Mouse (Mus musculus) embryo, embryonic 11.5 days (tissue): ENCODE data around the gene Ptcd1.
"Not testable (repeated sequence)": the region's sequence is repeated elsewhere in the genome, so short reads cannot be mapped to it uniquely, and the experiment has no call there.

ENCODE experiments used
- DNase-seq: peaks from one replicate; pipeline ENCODE4 v3.0.0-alpha.2; 2012; ENCODE audit warnings: low read depth, low spot score

Gene Ptcd1

GRCm38 (mm10) chr5:145164710-145165109 lies 2.2 kb downstream of the Ptcd1 start:
- DNase-seq = no peak

GRCm38 (mm10) chr5:145161361-145161760 lies 5.5 kb downstream of the Ptcd1 start:
- DNase-seq = no peak

GRCm38 (mm10) chr5:145152690-145153089 lies 14.2 kb downstream of the Ptcd1 start:
- no peak for DNase-seq

DNA sequence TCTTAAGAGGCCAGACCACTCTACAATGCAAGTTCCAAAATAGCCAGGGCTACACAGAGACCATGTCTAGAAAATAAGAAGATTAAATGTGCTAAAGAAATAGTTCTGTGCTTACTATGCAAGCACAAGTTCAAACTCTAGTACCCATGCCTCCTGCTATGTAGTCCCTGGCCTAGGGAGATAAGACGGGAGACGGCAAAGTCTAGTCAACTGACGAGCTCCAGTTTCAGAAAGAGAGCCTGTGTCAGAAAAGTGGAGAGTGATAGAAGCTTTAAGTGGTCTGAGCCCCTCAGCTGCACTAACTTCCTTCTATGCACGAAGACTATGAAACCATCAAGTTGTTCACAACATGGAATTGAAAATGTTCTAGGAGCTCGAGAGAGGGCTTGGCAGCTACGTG lies 17.6 kb downstream of the Ptcd1 start:
- DNase-seq = no peak

GRCm38 (mm10) chr5:145147748-145148147 lies 19.2 kb downstream of the Ptcd1 start:
- DNase-seq = no peak

DNA sequence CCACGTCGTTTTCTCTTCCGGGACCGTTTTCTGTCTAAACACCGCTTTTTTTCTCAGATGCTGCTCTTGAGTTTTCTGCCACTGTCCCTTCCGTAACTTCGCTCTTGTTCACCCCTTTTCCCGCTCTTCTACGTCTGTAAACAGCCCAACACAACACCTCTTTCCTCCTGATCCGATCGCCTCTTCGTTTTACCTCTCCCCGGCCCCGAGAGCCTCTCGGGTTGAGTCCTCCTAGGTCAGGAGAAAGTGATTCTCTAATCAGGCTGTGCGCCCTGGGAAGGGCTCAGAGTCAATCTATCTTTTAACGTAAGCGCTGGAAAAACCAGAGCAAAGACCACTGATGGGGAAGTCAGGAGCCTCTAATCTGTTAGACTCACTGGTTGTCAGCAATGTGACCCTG lies 26.3 kb downstream of the Ptcd1 start:
- no peak for DNase-seq

- peak; percentile 83 for DNase-seq
Measured at GRCm38 (mm10) chr5:145139571-145140519, 27.1 kb downstream of the Ptcd1 start, which contains the start of the genes Pdap1 and Bud31. Pdap1 (minus strand) TSS chr5:145140238. Bud31 (plus strand) TSS chr5:145140362.

- DNase-seq = no peak
Measured at GRCm38 (mm10) chr5:145138836-145139235, 28.1 kb downstream of the Ptcd1 start.

- not testable (repeated sequence) for DNase-seq
Measured at GRCm38 (mm10) chr5:145133275-145133674, 33.6 kb downstream of the Ptcd1 start.

- DNase-seq = no peak
Measured at GRCm38 (mm10) chr5:145130995-145131394, 35.9 kb downstream of the Ptcd1 start.

DNA sequence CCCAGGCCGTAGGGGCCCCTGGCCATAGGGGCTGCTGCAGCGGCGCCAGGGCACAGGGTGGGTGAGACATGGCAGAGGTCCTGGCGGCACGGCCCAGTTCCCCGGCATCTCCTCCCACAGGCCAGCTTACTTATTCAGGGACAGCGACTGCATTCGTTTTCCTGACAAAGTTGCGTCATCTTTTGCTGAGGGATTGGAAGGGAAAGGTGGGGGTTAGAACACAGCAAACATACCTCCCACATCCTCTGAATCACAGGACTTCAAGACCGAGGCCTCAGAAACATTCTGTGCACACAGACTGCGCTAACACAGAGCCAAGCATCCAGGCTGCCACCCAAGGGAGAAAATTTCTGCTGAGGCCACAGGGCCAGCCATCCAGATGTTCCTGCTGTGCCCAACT lies 36.7 kb downstream of the Ptcd1 start:
- no peak for DNase-seq

DNA sequence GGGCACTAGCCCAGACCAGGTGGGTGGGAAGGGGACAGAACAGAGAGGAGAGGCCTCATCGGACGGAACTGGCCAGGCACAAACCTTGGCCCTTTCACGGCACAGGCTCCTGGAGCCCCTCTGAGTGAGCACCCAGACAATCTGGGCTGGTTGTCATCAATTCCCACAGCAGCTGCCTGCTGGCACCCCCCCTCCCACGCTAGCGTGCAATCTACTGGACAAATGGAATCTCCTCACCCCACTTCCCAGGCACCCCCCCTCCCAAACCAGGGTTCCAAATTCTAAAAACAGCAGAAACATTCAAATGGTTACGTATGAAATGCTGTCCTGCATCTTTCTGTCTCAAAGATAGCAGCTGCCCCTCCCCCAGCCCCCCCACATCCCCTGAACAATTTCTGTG lies 37.1 kb downstream of the Ptcd1 start:
- not testable (repeated sequence) for DNase-seq

GRCm38 (mm10) chr5:145129124-145129523 lies 37.8 kb downstream of the Ptcd1 start:
- DNase-seq = no peak

GRCm38 (mm10) chr5:145126580-145126979 lies 40.3 kb downstream of the Ptcd1 start:
- no peak for DNase-seq

DNA sequence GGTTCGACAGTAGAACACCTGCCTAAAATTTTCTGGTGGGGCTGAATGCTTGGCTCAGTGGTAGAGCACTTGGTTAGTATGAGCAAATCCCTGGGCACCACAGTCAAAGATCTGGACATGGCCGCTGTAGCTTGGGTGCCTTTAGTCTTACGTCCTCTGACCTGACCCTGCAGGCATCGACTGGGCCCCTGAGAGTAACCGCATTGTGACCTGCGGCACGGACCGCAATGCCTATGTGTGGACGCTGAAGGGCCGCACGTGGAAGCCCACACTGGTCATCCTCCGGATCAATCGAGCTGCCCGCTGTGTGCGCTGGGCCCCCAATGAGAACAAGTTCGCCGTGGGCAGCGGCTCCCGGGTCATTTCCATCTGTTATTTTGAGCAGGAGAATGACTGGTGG lies 43.5 kb downstream of the Ptcd1 start:
- no peak for DNase-seq

DNA sequence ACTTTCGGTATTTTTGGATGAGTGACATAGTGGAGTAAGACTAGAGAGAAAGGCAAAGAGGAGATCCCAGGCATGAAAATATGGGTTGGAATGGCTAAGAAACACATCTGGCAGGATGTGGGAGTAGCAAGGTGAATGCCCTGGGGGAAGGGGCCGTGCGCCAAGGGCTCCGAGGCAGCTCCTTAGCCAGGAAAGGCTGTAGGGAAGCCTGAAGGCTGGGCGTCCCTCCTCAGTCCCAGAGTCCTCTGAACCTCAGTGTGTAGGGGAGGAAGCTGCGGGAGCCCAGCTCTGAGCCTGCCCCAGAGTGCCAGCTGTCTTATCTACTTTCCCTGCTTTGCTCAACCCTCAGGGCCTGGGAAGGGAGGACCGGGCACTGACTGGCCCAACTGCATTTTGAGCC lies 46.0 kb downstream of the Ptcd1 start:
- DNase-seq = no peak

DNA sequence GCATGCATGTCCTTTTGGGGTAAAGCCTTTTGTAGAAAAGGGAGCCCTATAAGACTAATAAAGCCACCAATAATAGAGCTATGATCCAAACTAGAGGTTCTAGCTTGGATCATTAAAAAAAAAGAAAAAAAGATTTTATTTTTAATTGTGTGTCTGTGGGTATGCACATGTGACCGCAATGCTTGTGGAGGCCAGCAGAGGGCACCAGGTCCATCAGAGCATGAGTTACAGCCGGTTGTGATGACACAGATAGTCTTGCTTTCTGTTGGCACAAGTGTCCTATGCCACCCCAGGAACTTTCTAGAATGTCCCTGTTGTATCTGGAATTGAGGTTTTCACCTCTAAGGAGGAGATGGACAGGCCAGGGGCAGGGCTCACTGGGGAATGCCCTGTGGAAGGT lies 47.5 kb downstream of the Ptcd1 start:
- DNase-seq = no peak

DNA sequence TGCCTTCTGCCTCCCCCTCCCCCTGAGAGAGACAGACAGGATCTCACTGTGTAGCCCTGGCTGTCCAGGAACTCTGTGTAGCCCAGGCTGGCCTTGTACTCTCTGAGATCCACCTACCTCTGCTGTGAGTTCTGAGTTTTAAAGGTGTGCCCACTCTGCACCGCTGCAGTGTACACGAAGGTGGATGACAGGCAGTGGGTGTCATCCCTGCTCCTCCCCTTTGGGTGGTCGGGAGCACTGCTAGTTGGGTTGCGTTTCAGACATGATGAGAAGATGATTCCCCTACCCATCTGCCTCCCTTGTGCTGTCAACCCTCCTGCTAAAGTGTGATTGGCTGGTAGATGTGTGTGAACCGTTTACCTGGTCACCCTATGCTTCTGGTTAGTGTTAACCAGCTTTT lies 48.4 kb downstream of the Ptcd1 start:
- DNase-seq = no peak

- no peak for DNase-seq
Measured at GRCm38 (mm10) chr5:145118005-145118404, 48.9 kb downstream of the Ptcd1 start.

DNA sequence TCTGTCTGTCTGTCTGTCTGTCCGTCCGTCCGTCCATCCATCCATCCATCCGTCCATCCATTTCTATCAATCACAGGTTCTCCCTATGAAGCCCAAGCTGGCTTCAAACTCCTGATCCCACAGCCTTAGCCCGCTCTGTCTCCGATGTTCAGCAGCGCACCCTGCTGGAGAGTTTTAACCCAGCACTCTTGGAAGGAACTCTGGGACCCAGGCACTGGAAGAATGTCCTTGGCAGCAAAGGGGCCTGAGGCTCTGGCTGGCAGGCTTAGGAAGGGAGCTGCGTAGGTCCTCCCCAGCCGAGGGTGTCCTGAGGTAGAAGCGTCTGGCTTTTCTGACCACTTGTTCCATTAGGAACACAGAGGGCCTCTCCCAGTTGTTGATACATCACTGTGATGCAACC lies 50.0 kb downstream of the Ptcd1 start:
- DNase-seq = peak; percentile 39

- no peak for DNase-seq
Measured at GRCm38 (mm10) chr5:145116316-145116715, 50.6 kb downstream of the Ptcd1 start.

DNA sequence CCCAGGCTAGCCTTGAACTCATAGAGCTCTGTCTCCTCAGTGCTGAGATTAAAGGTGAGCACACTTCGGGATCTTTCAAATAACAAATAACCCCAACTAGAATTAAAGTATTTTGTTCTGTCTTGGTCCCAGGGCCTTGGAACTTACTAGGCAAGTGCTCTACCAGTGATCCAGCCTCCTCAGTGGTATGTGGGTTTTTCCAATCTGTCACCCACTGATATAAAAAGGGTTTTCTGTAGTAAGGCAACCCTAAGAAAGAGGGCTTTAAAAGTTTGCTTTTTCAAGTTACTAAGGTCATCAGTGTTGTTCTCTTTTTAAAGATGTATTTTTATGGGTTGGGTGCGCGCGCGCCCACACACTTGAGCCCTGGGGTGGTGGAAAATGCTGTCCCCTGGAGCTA lies 51.2 kb downstream of the Ptcd1 start:
- no peak for DNase-seq
